Mouse (Mus musculus) ES-Bruce4 (cell line): ENCODE measurements around the gene Olfr308.

Source experiments
- CTCF ChIP-seq: IDR thresholded peaks from one replicate; pipeline ENCODE4 v1.8.1; 2011; ENCODE audit warnings: low read depth, low read length
- EP300 ChIP-seq: IDR thresholded peaks from 2 replicates; pipeline ENCODE4 v1.6.1; 2011; ENCODE audit warnings: low read depth, low read length; ENCODE audit not compliant: insufficient read depth
- POLR2A ChIP-seq: IDR thresholded peaks from one replicate; pipeline ENCODE4 v1.8.1; 2011; ENCODE audit warnings: low read length; ENCODE audit not compliant: insufficient read depth

DNA sequence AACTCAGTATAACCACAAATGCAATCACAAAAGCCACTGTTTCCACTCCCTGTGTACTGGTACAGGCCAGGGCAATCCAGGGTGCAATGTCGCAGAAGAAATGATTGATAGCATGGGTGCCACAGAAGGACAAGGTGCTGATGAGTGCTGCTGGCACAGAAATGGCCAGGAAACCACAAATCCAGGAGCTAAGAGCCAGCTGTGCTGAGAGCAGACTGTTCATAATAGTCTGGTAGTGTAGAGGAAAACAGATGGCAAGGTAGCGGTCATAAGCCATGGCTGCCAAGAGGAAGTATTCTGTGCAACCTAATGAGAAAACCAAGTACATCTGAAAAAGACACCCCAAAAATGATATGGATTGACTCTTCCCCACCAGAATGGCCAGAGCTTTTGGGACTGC, 4.1 kb downstream of the Olfr308 start:
- no peak for TF ChIP-seq CTCF
- TF ChIP-seq POLR2A = no peak
- TF ChIP-seq EP300 = no peak
